Mouse (Mus musculus): ENCODE data around the gene Ms4a13. TPM values are rescaled to one million over a fixed set of nuclear protein-coding genes. Genes with fewer than 3 reads are reported as not detected.
"Not testable (repeated sequence)": the region's sequence is repeated elsewhere in the genome, so short reads cannot be mapped to it uniquely, and the experiment has no call there.

The Ms4a13 gene
- polyA plus RNA-seq, 1 experiment, result not detected

DNA sequence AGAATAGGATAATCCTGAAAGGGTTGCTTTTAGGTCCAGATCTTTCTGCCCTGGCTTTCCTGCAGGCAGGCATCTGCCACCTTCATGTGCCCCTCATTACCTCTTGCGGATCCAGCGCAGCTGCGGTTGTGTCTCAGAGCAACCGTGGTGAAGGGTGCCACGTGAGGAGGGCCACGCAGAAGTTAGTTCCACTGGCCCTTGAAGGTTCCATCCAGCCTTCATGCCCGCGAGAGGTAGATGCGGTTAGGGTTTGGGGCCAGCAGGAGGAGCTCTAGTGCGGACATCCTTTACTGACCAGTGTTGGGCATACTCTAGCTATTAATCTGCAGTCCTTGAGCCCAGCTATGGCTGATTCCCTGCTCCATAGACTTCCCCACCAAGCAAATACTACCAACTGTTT lies 31.4 kb downstream of the Ms4a13 start, which contains the start of gene 1700025F22Rik:
1700025F22Rik (minus strand) TSS at position 149 of the 400 bp plus-strand sequence.
- Histone ChIP-seq H3K4me3 (replicated peaks) (no peak within 1 kb of the TSS), H3K27me3 (replicated peaks) (peaks cover 4% of the 10 kb centered on the region), H3K4me1 (no peaks in the 10 kb centered on the region), H3K9me3 (no peaks in the 10 kb centered on the region), H3K36me3 (replicated peaks; ENCODE audit: low read length) (no peaks in the 10 kb centered on the region)
- TF ChIP-seq GATA1 (IDR thresholded peaks at IDR 0.05; ENCODE audit: borderline replicate concordance, low read length) (no peak), FLI1 (IDR thresholded peaks at IDR 0.05; ENCODE audit: low read length) (no peak)

DNA sequence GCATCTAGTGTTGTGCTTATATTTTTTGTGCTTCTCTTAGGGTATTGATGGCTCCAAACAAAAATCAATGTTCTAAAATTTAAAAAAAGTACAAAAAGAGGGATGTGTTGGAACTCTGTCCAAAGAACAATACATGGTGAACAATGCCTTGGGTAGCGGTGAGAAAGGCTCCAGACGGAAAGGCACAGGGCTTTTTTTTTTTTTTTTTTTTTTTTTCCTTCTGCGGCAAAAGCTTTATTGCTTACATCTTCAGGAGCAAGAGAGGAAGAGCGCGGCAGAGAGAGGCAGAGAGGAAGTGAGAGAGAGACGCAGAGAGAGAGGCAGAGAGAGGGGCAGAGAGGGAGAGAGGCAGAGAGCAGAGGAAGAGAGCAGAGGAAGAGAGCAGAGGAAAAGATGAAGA lies 38.6 kb downstream of the Ms4a13 start:
- not testable (repeated sequence) for H3K27me3 ChIP-seq (replicated peaks); H3K9me3 ChIP-seq; H3K4me1 ChIP-seq; H3K4me3 ChIP-seq (replicated peaks); H3K36me3 ChIP-seq (replicated peaks; ENCODE audit: low read length)

DNA sequence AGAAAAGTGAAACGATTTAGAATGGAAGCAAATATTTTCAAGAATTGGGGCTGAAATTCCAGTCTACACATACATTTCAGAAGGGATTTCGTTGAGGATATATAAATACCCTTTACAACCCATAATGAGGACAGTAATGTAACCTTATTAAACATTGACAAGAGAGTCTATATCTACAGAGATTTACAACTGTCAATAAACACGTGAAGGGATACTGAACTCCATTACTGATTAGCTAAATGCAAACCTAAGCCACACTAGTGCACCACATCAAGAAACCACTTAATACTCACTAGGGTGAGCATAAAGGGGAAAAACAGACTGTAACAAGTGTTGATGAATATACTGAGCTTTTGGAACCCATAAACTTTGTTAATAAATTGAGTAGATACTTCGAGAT lies 61.2 kb downstream of the Ms4a13 start:
- TF ChIP-seq FLI1 (IDR thresholded peaks at IDR 0.05; ENCODE audit: low read length) (no peak), GATA1 (IDR thresholded peaks at IDR 0.05; ENCODE audit: borderline replicate concordance, low read length) (no peak)
- Histone ChIP-seq H3K36me3 (replicated peaks; ENCODE audit: low read length) (no peaks in the 10 kb centered on the region), H3K4me1 (no peaks in the 10 kb centered on the region), H3K4me3 (replicated peaks) (no peak overlapping the region), H3K27me3 (replicated peaks) (peaks cover 3% of the 10 kb centered on the region), H3K9me3 (no peaks in the 10 kb centered on the region)

DNA sequence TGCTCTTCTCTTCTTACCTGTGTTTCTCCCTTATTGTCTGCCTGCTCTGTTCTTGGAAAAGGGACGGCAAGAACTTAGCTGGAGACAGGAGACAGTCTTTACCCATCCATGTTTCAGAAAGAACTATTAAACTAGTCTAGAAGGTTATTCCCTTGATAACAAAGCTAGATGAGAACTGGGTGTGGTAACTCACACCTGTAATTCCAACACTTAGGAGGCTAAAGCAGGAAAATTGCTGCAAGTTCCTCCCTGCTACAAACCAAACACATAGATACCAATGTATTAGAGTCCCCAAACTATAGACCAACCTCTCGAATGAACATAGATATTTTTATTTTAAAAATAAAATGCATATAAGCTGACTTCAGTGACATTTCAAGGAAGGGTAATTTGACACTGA lies 61.7 kb downstream of the Ms4a13 start:
- no peak for TF ChIP-seq FLI1 (IDR thresholded peaks at IDR 0.05; ENCODE audit: low read length)
- no peaks in the 10 kb centered on the region for H3K4me1 ChIP-seq

DNA sequence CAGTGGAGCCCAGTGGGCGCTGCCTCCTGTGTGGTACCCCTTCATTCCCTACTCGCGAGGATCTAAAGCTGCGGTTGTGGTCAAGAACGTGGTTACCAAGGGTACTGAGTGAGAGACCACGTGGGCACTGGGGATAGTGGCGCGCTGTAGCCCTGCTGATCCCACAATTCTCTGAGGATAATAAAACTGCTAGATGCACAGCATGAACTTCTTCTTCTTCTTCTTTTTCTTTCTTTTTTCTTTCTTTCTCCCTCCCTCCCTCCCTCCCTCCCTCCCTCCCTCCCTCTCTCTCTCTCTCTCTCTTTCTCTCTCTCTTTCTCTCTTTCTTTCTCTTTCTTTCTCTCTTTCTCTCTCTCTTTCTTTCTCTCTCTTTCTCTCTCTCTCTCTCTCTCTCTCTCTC lies 65.8 kb downstream of the Ms4a13 start, which contains the start of gene 1700017D01Rik:
1700017D01Rik (minus strand) TSS at position 101 of the 400 bp plus-strand sequence.
- not testable (repeated sequence) for H3K4me1 ChIP-seq; H3K4me3 ChIP-seq (replicated peaks); H3K36me3 ChIP-seq (replicated peaks; ENCODE audit: low read length); H3K27me3 ChIP-seq (replicated peaks); H3K9me3 ChIP-seq

More for the DNA sequence above, 61.7 kb downstream of the Ms4a13 start:
- Histone ChIP-seq H3K9me3 (no peaks in the 10 kb centered on the region), H3K27me3 (replicated peaks) (peaks cover 3% of the 10 kb centered on the region), H3K36me3 (replicated peaks; ENCODE audit: low read length) (no peaks in the 10 kb centered on the region), H3K4me3 (replicated peaks) (no peak overlapping the region)

DNA sequence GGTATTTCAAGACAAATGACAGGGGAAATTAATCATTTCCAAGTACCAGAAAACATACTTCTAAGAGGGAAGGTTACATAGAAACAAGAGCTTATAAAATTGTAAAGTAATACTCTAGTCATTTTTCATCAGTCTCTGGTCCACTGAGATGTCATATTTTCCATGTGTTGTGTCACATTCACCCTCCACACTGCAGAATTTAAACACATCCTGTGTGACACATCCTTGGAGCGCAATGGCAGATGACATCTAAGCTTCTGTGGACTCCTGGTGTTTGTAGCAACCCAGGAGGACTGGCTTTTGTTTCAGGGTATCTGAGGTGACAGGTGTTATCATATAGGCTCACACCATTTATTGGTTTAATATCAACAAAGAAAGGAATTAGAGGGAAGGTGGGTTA lies 66.8 kb downstream of the Ms4a13 start:
- no peaks in the 10 kb centered on the region for H3K9me3 ChIP-seq
- no peaks in the 10 kb centered on the region for H3K4me1 ChIP-seq
- H3K36me3 ChIP-seq (replicated peaks; ENCODE audit: low read length), result no peaks in the 10 kb centered on the region
- no peak overlapping the region for H3K4me3 ChIP-seq (replicated peaks)
- peaks cover 3% of the 10 kb centered on the region for H3K27me3 ChIP-seq (replicated peaks)
- TF ChIP-seq FLI1 (IDR thresholded peaks at IDR 0.05; ENCODE audit: low read length) (no peak), GATA1 (IDR thresholded peaks at IDR 0.05; ENCODE audit: borderline replicate concordance, low read length) (no peak)

DNA sequence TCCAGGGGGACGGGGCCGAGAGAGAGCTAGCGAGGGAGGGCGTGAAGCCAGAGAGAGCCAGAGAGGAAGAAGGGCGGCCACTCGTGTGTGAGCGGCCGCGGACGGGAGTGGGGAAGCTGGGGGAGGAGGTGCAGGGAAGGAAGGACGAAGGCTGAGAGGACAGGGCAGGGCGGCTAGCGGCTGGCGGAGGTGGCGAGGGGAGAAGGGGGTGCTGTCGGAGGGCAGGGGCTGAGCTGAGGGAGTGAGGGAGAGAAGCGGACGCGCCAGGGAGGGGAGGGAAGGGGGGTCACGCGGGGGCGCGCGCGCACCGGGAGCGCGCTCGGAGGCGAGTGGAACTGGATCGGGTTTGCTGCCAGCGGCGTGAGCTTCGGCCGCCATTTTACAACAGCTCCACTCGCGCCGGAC lies 75.5 kb downstream of the Ms4a13 start:
- H3K4me3 ChIP-seq (replicated peaks), result peak overlapping the region; percentile 89
- not testable (repeated sequence) for H3K36me3 ChIP-seq (replicated peaks; ENCODE audit: low read length); H3K9me3 ChIP-seq; H3K4me1 ChIP-seq; H3K27me3 ChIP-seq (replicated peaks)

Other genes starting within 250 kb of the Ms4a13 start
- 25.4 and 33.6 TPM in 2 replicates for gene Ccdc86, start 247.5 kb downstream of the Ms4a13 start, polyA plus RNA-seq (2012; ENCODE audit: insufficient read depth, low replicate concordance)
- not detected in 2 replicates for gene Ms4a10, start 222.1 kb downstream of the Ms4a13 start, polyA plus RNA-seq (2012; ENCODE audit: insufficient read depth, low replicate concordance)
- not detected in 2 replicates for gene Ms4a15, start 203.5 kb downstream of the Ms4a13 start, polyA plus RNA-seq (2012; ENCODE audit: insufficient read depth, low replicate concordance)
- not detected in 2 replicates for gene Ms4a18, start 178.7 kb downstream of the Ms4a13 start, polyA plus RNA-seq (2012; ENCODE audit: insufficient read depth, low replicate concordance)
- not detected in 2 replicates for gene Ms4a8a, start 115.6 kb downstream of the Ms4a13 start, polyA plus RNA-seq (2012; ENCODE audit: insufficient read depth, low replicate concordance)
- not detected in 2 replicates for gene 1700017D01Rik, start 65.9 kb downstream of the Ms4a13 start, polyA plus RNA-seq (2012; ENCODE audit: insufficient read depth, low replicate concordance)
- not detected in 2 replicates for gene 1700025F22Rik, start 31.4 kb downstream of the Ms4a13 start, polyA plus RNA-seq (2012; ENCODE audit: insufficient read depth, low replicate concordance)
- gene Ms4a12, start 35.7 kb upstream of the Ms4a13 start, polyA plus RNA-seq (2012; ENCODE audit: insufficient read depth, low replicate concordance), result not detected in 2 replicates
- not detected in 2 replicates for gene Ms4a1, start 69.5 kb upstream of the Ms4a13 start, polyA plus RNA-seq (2012; ENCODE audit: insufficient read depth, low replicate concordance)
- gene Ms4a5, start 87.1 kb upstream of the Ms4a13 start, polyA plus RNA-seq (2012; ENCODE audit: insufficient read depth, low replicate concordance), result not detected in 2 replicates
- 0.16 TPM in 1 of 2 replicates, not detected in the other for gene Ms4a14, start 117.7 kb upstream of the Ms4a13 start, polyA plus RNA-seq (2012; ENCODE audit: insufficient read depth, low replicate concordance)
- gene Ms4a7, start 139.4 kb upstream of the Ms4a13 start, polyA plus RNA-seq (2012; ENCODE audit: insufficient read depth, low replicate concordance), result 0.45 and 34.8 TPM in 2 replicates
- gene Ms4a4a, start 178.8 kb upstream of the Ms4a13 start, polyA plus RNA-seq (2012; ENCODE audit: insufficient read depth, low replicate concordance), result 1.2 TPM in 1 of 2 replicates, not detected in the other
- gene Ms4a4c, start 208.0 kb upstream of the Ms4a13 start, polyA plus RNA-seq (2012; ENCODE audit: insufficient read depth, low replicate concordance), result 1.8 TPM in 1 of 2 replicates, not detected in the other
- gene Ms4a4b, start 246.8 kb upstream of the Ms4a13 start, polyA plus RNA-seq (2012; ENCODE audit: insufficient read depth, low replicate concordance), result 0.38 TPM in 1 of 2 replicates, not detected in the other